Mouse (Mus musculus) kidney, postnatal 25 days (tissue): ENCODE measurements at regions not wholly inside any gene's neighbourhood (a gene's known extent, or its start where the extent isn't known, plus 50 kb on each side); places are given as distances from the start of the nearest gene placed in this dataset.
A peak's percentile ranks its signal among the peaks of the same experiment; 100 is the strongest.

Source experiments
- DNase-seq, 2 experiments: peaks; one replicate each; pipeline ENCODE4 v3.0.0; 2021; ENCODE audit warnings: mixed read lengths in 2 of 2

- DNase-seq = no peak
Observed at GRCm38 (mm10) chr11:22646192-22646936, 134.5 kb downstream of the Tmem17 start.

- peak; percentile 68 to 87 for DNase-seq
Observed at GRCm38 (mm10) chr11:22648275-22648674, 136.4 kb downstream of the Tmem17 start.

GRCm38 (mm10) chr11:22650771-22651170 is 138.9 kb downstream of the Tmem17 start:
- DNase-seq = no peak

- DNase-seq = no peak
Observed at GRCm38 (mm10) chr11:22651313-22651712, 139.4 kb downstream of the Tmem17 start.

GRCm38 (mm10) chr11:22651911-22652310 is 140.0 kb downstream of the Tmem17 start:
- no peak for DNase-seq

GRCm38 (mm10) chr11:22652931-22653330 is 141.0 kb downstream of the Tmem17 start:
- no peak for DNase-seq

GRCm38 (mm10) chr11:22653366-22653765 is 141.5 kb downstream of the Tmem17 start:
- DNase-seq = no peak

- DNase-seq = no peak
Observed at GRCm38 (mm10) chr11:22657635-22658034, 145.7 kb downstream of the Tmem17 start.

- DNase-seq = no peak
Observed at GRCm38 (mm10) chr11:22661072-22661471, 149.2 kb downstream of the Tmem17 start.

- DNase-seq = no peak
Observed at GRCm38 (mm10) chr11:22661713-22662551, 150.0 kb downstream of the Tmem17 start.

- no peak for DNase-seq
Observed at GRCm38 (mm10) chr11:22665978-22666377, 154.1 kb downstream of the Tmem17 start.

- DNase-seq = no peak
Observed at GRCm38 (mm10) chr11:22666378-22666777, 154.5 kb downstream of the Tmem17 start.

GRCm38 (mm10) chr11:22668220-22668619 is 156.3 kb downstream of the Tmem17 start:
- no peak for DNase-seq

- no peak for DNase-seq
Observed at GRCm38 (mm10) chr11:22669267-22669666, 157.4 kb downstream of the Tmem17 start.

GRCm38 (mm10) chr11:22671791-22672490 is 160.1 kb downstream of the Tmem17 start:
- DNase-seq = no peak

- no peak for DNase-seq
Observed at GRCm38 (mm10) chr11:22675047-22675446, 163.2 kb downstream of the Tmem17 start.

- DNase-seq = no peak
Observed at GRCm38 (mm10) chr11:22675754-22676153, 163.9 kb downstream of the Tmem17 start.

GRCm38 (mm10) chr11:22677337-22677736 is 165.4 kb downstream of the Tmem17 start:
- peak; percentile 76 to 81 for DNase-seq

GRCm38 (mm10) chr11:22684576-22684975 is 172.7 kb downstream of the Tmem17 start:
- no peak for DNase-seq

- no peak for DNase-seq
Observed at GRCm38 (mm10) chr11:22690829-22691228, 169.9 kb downstream of the B3gnt2 start.

GRCm38 (mm10) chr11:22692281-22692857 is 168.4 kb downstream of the B3gnt2 start:
- no peak for DNase-seq

- DNase-seq = no peak
Observed at GRCm38 (mm10) chr11:22692941-22693341, 167.8 kb downstream of the B3gnt2 start.

GRCm38 (mm10) chr11:22693376-22693775 is 167.4 kb downstream of the B3gnt2 start:
- no peak for DNase-seq
